Mouse (Mus musculus) midbrain, embryonic 12.5 days (tissue): ENCODE results near the gene Gm10271. TPM values are rescaled to one million over a fixed set of nuclear protein-coding genes. Genes with fewer than 3 reads are reported as not detected.

Experiments
- ATAC-seq: fragments of 200-750 bp; cut with Nextera tagmentation; 2 replicates; pipeline ENCODE4 v1.8.0; 2017; ENCODE audit warnings: low read depth, moderate TSS enrichment, moderate library complexity; ENCODE audit not compliant: low FRiP score
- H3K27ac ChIP-seq: fragments of 300-500 bp; sonication (generic); replicated peaks from 2 replicates; pipeline ENCODE4 v1.5.1; 2016; ENCODE audit warnings: mild to moderate bottlenecking
- H3K27me3 ChIP-seq: fragments of 300-500 bp; sonication (generic); 2 replicates; pipeline ENCODE4 v1.6.1; 2016; ENCODE audit warnings: mild to moderate bottlenecking
- H3K36me3 ChIP-seq: fragments of 300-500 bp; sonication (generic); 2 replicates; pipeline ENCODE4 v1.6.1; 2016
- H3K4me1 ChIP-seq: fragments of 300-500 bp; sonication (generic); 2 replicates; pipeline ENCODE4 v1.6.1; 2016
- H3K4me2 ChIP-seq: fragments of 300-500 bp; sonication (generic); replicated peaks from 2 replicates; pipeline ENCODE4 v1.6.1; 2016; ENCODE audit warnings: mild to moderate bottlenecking, moderate library complexity
- H3K4me3 ChIP-seq: fragments of 300-500 bp; sonication (generic); 2 replicates; pipeline ENCODE4 v1.5.1; 2016; ENCODE audit warnings: mild to moderate bottlenecking
- H3K9ac ChIP-seq: fragments of 300-500 bp; sonication (generic); replicated peaks from 2 replicates; pipeline ENCODE4 v1.6.1; 2016; ENCODE audit warnings: mild to moderate bottlenecking, moderate library complexity
- H3K9me3 ChIP-seq: fragments of 300-500 bp; sonication (generic); 2 replicates; pipeline ENCODE4 v1.6.1; 2016; ENCODE audit warnings: mild to moderate bottlenecking
- WGBS: fragments of 180-500 bp; shearing (Covaris S2); methylation state at CpG from one replicate; pipeline ENCODE4 v1.1.7; 2016; 5-methylcytosine and 5-hydroxymethylcytosine counted together
- polyA plus RNA-seq: library from polyadenylated mRNA; unstranded; fragments of >200 nt; fragmentation: Nextera tagmentation; extraction: Ambion mirVana; gene quantifications from 2 replicates; pipeline ENCODE4 v1.2.1, GENCODE M21; 2016

The Gm10271 gene
- polyA plus RNA-seq, 1 experiment from 2014 or later = not detected

DNA sequence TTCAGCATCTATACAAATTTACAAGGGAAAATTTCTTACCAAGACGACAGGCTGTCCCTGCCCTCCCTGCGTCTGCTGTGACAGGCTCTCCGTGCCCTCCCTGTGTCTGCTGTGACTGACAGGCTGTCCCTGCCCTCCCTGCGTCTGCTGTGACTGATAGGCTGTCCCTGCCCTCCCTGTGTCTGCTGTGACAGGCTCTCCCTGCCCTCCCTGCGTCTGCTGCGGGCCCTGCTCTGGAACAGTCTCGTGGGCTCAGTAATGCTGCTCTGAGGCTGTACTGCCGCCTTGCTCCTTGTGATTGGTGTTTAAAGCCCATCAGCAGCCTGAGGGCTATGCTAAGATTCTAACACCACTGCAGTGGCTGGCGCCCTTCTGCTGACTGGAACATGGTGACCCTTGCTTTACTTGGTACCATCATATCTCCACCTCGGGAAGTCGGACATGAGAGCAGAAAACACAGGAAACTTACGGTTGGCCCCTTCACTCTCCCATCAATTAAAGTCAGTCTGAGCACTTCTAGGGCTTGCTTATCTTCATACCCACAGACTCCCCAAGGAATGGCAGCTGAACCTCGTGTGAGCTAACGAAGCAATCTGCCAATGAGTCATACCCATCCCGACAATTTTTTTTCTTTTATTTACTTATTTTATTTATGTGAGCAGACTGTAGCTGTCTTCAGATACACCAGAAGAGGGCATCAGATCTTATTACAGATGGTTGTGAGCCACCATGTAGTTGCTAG lies 63.3 kb downstream of the Gm10271 start:
- H3K36me3 ChIP-seq = peaks cover 76% of the 10 kb centered on the region
- no peaks in the 10 kb centered on the region for H3K4me1 ChIP-seq
- no peak overlapping the region for H3K9ac ChIP-seq
- no peak overlapping the region for H3K4me2 ChIP-seq
- 82% methylated on average over 15 of the region's 15 CpGs for WGBS
- H3K9me3 ChIP-seq = no peaks in the 10 kb centered on the region
- H3K27me3 ChIP-seq = no peaks in the 10 kb centered on the region
- ATAC-seq = no peak
- no peak overlapping the region; the same call in 1 of the 2 replicates for H3K27ac ChIP-seq
- H3K4me3 ChIP-seq = no peak overlapping the region

Other genes starting within 250 kb of the Gm10271 start
- gene Myrfl, start 75.7 kb downstream of the Gm10271 start, polyA plus RNA-seq = 0.09 TPM in 1 of 2 replicates, not detected in the other
- 41.7 and 45.2 TPM in 2 replicates for gene Rab3ip, start 21.8 kb downstream of the Gm10271 start, polyA plus RNA-seq
- gene Best3, start 13.7 kb upstream of the Gm10271 start, polyA plus RNA-seq = 0.10 TPM in 2 replicates
- gene Lrrc10, start 72.7 kb upstream of the Gm10271 start, polyA plus RNA-seq = not detected in 2 replicates
- gene Cct2, start 91.2 kb upstream of the Gm10271 start, polyA plus RNA-seq = 252 and 253 TPM in 2 replicates
- 23.2 and 25.7 TPM in 2 replicates for gene Frs2, start 175.9 kb upstream of the Gm10271 start, polyA plus RNA-seq